Mouse (Mus musculus): ENCODE measurements around the gene Naxe.

Gene Naxe

GRCm38 (mm10) chr3:88057030-88057429 is 1.3 kb downstream of the Naxe start:
- no peak for DNase-seq (ENCODE audit: low spot score)

GRCm38 (mm10) chr3:88049532-88049931 is 8.8 kb downstream of the Naxe start:
- no peak for DNase-seq (ENCODE audit: low spot score)

DNA sequence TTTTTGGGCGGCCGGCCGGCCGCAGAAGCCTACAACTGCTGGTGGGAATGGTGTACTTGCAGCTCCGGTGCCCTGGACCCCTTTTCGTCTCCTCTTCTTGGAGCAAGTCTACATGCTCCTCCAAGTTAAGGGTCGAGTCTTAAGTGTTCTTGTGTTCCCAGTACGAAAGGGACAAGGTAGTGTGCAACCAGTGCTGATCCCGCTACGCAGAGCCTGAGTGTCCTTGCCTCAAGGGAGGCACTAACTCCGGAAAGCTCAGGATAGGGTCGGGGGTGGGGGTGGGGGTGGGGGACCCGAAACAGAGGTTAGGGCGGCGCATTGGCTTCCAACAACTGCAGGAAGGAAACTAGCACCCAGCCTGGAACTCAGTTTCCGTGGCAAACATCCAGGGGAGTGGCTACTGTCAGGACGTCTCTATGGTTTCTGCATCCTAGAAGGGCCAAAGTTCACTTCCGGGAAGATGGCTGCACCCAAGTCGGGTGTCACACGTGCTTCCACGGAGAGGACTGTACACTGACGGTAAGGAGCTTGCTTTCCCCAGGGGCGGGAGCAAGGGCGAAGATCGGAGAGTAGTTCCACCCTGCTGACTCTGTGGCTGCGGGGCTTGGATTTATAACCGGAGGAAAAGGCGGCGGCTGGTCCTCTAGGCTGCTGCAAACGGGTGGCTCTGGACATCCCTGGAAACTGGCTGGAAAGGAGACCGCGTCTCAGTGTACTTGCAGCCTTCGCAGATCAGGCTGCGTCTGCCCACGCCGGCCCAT is 15.5 kb downstream of the Naxe start, which contains the start of gene Gpatch4:
Gene Gpatch4, plus strand, starts transcription at position 448 of the 761 bp plus-strand sequence.
- peak; percentile 72 for DNase-seq (ENCODE audit: low spot score)

DNA sequence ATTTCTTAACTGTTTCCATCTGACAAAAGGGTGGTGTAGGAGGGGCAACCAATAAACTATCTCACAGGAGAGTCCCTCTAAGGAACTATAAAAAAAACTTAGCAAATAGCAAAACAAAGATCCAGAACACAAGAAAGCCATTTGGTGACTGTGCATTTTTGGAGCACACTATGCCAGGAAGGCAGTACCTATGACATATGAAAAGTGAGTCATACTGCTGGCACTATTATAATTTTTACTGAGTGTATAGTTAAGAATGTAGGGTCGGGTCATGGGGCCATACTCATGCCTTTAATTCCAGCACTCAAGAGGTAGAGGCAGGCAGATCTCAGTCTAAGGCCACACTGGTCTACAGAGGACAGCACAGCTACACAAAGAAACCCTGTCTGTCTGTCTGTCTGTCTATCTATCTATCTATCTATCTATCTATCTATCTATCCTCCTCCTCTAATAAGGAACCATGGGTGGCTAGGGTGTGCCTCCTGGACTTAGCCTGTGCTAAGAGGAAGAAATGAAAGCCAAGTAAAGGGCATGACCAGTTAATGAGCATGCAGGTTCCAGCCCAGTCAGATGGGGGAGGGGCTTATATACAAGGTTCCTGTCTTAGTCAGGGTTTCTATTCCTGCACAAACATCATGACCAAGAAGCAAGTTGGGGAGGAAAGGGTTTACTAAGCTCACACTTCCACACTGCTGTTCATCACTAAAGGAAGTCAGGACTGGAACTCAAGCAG is 22.6 kb downstream of the Naxe start:
- DNase-seq (ENCODE audit: low spot score) = no peak

GRCm38 (mm10) chr3:88033506-88033905 is 24.8 kb downstream of the Naxe start:
- DNase-seq (ENCODE audit: low spot score) = no peak

GRCm38 (mm10) chr3:88030608-88031395 is 27.5 kb downstream of the Naxe start:
- DNase-seq (ENCODE audit: low spot score) = peak; percentile 69

DNA sequence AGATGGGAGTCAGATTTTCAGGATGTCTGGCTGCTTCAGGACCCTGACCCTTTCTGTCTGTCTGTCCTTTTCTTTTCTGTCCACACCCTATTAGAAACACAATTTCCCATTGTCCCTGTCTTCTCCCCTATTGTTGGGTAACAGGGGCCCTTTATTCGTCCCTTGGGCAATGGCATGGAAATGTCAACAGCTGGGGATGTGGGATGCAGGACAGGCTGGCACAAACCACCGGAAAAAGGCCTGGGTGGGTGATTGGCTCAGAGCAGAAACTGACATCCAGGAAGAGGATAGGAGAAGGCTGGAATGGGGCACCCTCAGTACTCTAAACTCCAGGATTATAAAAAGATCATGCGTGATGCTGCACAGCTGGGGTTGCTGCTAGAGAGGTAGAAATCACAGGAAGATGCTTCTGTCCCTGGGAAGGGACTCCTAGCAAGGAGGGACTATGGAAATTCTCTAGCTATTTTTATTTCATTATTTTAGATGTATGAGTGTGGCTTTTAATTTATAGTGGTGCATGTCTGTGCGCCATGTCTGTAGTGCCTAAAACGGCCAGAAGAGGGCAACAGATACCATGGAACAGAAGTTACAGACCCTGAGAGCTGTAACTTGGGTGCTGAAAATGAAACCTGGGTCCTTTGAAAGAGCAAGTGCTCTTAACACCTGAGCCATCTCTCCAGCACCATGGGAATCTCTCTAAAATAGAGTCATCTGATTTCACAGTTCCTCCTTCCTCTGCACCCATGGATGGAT is 30.7 kb downstream of the Naxe start, which contains the start of gene Hapln2:
Gene Hapln2, minus strand, starts transcription at position 150 of the 753 bp plus-strand sequence.
- DNase-seq (ENCODE audit: low spot score) = no peak

GRCm38 (mm10) chr3:88026823-88027222 is 31.5 kb downstream of the Naxe start:
- no peak for DNase-seq (ENCODE audit: low spot score)

DNA sequence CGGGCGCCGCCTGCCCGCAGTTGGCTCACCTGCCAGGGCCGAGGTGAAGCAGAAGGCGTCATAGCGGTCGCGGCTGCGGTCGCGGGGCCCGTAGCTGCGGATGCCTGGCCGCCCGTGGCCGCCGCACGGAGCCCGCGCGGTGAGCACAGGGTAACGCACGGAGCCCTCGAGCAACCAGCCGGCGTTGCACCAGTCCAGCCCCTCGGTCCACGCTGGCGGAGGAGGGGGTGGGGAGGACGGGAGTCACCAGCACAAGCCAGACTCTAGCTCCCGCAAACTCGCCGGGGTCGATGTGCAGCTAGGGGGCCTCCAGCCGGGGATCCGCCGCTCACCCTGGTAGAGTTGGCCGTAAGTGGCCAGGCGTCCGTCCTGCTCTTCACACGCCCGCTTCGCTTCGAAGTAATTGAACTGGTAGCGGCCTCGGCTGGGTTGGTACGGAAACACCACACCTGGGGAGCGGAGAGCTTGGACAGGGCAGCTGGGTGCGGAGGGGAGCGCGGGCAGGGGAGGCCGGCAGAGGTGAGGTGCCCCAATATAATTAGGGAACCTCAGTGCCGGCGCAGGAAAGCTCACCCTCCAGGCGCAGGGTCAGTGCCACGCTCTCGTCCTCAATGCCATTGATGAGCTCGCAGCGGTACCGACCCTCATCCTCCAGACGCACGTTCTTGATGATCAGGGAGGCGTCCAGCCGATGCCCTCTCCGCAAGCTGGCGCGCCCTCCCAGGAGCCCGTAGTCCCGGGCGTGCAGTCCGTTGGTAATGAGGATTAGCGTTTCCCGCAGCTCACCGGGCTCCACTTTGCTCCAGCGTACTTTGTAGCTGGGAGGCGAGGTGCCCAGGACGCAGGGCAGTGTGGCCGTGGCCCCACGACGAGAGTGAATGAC is 34.9 kb downstream of the Naxe start:
- peak; percentile 9 for DNase-seq (ENCODE audit: low spot score)

- DNase-seq (ENCODE audit: low spot score) = peak; percentile 92
These were observed 35.7 kb downstream of the Naxe start for GRCm38 (mm10) chr3:88022322-88023191.

DNA sequence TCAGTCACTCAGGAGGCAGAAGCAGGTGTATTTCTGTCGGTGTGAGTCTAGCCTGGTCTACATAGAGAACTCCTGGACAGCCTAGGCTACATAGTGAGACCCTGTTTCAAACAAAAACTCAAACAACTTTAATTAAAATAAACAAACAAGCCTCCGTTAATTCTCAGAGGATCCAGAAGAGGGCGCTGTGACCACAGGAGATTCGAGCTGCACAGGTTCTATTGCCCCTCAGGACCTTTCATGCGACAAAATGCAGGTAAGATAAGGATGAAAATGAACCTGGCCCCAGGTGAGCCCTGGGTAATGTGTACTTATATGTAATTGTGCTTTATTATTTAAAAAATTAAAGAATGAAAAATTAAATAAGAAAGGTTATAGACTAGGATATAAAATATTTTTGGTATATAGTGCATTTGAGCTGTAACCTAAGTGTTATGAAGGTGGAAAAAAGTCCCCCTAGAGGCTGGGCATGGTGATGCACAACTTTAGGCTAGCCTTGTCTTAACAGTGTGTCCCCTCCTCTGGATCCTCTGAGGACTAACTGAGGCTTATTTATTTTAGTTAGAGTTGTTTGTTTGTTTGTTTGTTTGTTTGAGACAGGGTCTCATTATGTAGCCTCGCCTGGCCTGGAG is 47.5 kb downstream of the Naxe start:
- DNase-seq (ENCODE audit: low spot score) = no peak

All from ovary, postnatal 36 days (tissue).